Mouse (Mus musculus) naive thymus-derived CD4-positive, alpha-beta T cell, adult 2 months (primary cell): ENCODE results near the gene Zc3hc1.
"Not testable (repeated sequence)": the region's sequence is repeated elsewhere in the genome, so short reads cannot be mapped to it uniquely, and the experiment has no call there.

ENCODE experiments used
- DNase-seq: peaks from one replicate; pipeline ENCODE4 v3.0.0-alpha.2; 2011; ENCODE audit warnings: low read depth

Gene Zc3hc1

GRCm38 (mm10) chr6:30390714-30391697 lies at the start of gene Zc3hc1:
Gene Zc3hc1 (minus strand): TSS chr6:30391028.
- peak; percentile 93 for DNase-seq

- no peak for DNase-seq
These were observed 48.7 kb upstream of the Zc3hc1 start for GRCm38 (mm10) chr6:30439576-30439975.

- DNase-seq: no peak
These were observed 46.2 kb upstream of the Zc3hc1 start for GRCm38 (mm10) chr6:30437054-30437453.

GRCm38 (mm10) chr6:30436476-30436875 lies 45.6 kb upstream of the Zc3hc1 start:
- DNase-seq: no peak

GRCm38 (mm10) chr6:30432461-30433192 lies 41.8 kb upstream of the Zc3hc1 start:
- no peak for DNase-seq

- DNase-seq: no peak
These were observed 26.0 kb upstream of the Zc3hc1 start for GRCm38 (mm10) chr6:30416801-30417200.

- no peak for DNase-seq
These were observed 25.3 kb upstream of the Zc3hc1 start for GRCm38 (mm10) chr6:30416126-30416525.

- DNase-seq: no peak
These were observed 20.5 kb upstream of the Zc3hc1 start for GRCm38 (mm10) chr6:30411311-30411710.

GRCm38 (mm10) chr6:30409399-30410093 lies 18.7 kb upstream of the Zc3hc1 start:
- DNase-seq: no peak

- no peak for DNase-seq
These were observed 17.4 kb upstream of the Zc3hc1 start for GRCm38 (mm10) chr6:30408276-30408675.

- peak; percentile 12 for DNase-seq
These were observed 13.8 kb upstream of the Zc3hc1 start for GRCm38 (mm10) chr6:30404671-30405070.

- DNase-seq: peak; percentile 85
These were observed 12.6 kb upstream of the Zc3hc1 start for GRCm38 (mm10) chr6:30403465-30403864.

- no peak for DNase-seq
These were observed 11.3 kb upstream of the Zc3hc1 start for GRCm38 (mm10) chr6:30402091-30402491.

GRCm38 (mm10) chr6:30401308-30402015 lies 10.6 kb upstream of the Zc3hc1 start, which contains the start of gene Klhdc10:
Gene Klhdc10 (plus strand): TSS chr6:30401868.
- DNase-seq: peak; percentile 99

- no peak for DNase-seq
These were observed 9.9 kb upstream of the Zc3hc1 start for GRCm38 (mm10) chr6:30400716-30401115.

- peak; percentile 18 for DNase-seq
These were observed 9.3 kb upstream of the Zc3hc1 start for GRCm38 (mm10) chr6:30400146-30400545.

- no peak for DNase-seq
These were observed 1.2 kb upstream of the Zc3hc1 start for GRCm38 (mm10) chr6:30391996-30392395.

- not testable (repeated sequence) for DNase-seq
These were observed 557 bp downstream of the Zc3hc1 start for GRCm38 (mm10) chr6:30390271-30390670.

GRCm38 (mm10) chr6:30381116-30381515 lies 9.7 kb downstream of the Zc3hc1 start:
- DNase-seq: peak; percentile 20

- no peak for DNase-seq
These were observed 15.0 kb downstream of the Zc3hc1 start for GRCm38 (mm10) chr6:30375791-30376190.

- DNase-seq: no peak
These were observed 15.9 kb downstream of the Zc3hc1 start for GRCm38 (mm10) chr6:30374731-30375510.
